Mouse (Mus musculus): ENCODE data around the gene Lrrtm1.

DNA sequence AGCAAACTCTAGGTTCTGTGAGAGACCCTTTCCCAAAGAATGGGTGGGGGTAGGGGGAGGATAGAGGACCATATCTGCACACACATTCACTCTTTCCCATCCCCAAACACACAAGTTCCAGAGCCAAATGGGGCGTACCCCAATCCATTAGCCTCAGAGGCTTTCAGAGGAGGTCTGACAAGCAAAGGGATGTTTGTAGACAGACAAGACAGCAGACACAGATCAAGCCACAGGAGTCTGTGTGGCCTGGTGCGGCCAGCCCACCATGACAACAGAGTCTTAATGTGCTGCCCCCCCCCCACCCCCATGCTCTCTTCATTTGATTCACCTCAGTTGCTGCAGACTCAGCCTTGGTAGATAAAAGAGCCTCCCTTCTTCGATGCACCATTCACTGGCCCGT is 27.2 kb upstream of the Lrrtm1 start:
- no peak for TF ChIP-seq POLR2A (IDR thresholded peaks at IDR 0.05; ENCODE audit: control insufficient read depth in 1 of 2, insufficient read depth in 1 of 2, low read depth in 1 of 2, low read length in 2 of 2, poor library complexity in 1 of 2)
- TF ChIP-seq TAL1 (IDR thresholded peaks at IDR 0.05; ENCODE audit: low read length), result no peak
- no peak for TF ChIP-seq EP300 (IDR thresholded peaks at IDR 0.05; ENCODE audit: low read depth in 1 of 2, low read length in 2 of 2)
- TF ChIP-seq CHD2 (IDR thresholded peaks at IDR 0.05; ENCODE audit: low read length), result no peak

All from MEL (cell line).